Comparison of ENCODE assay signal across 8 mouse cellular contexts in the genomic region with DNA sequence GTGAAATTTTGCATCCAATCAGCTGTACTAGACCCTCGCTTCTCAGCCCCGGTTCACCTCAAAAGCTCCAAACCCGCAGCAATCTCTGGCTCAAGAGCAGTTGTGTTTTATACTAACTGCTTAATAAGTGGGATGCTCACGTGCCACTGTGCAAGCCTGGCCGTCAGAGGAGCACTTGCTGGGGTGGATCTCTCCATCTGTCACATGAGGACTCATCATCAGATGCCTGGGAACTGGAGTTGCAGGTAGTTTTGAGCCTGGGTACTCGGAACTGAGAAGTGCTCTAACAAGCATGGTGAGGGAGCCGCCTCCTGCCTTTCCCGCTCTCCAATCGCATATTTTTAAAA. TPM values are rescaled to one million over a fixed set of nuclear protein-coding genes. Genes with fewer than 3 reads are reported as not detected.
DNase-seq lines count a peak whose midpoint lies in the region; ATAC-seq and TF ChIP-seq lines count a peak whose summit lies in the region.

No protein-coding gene starts in this region.

- 13% methylated on average over 9 of the region's 9 CpGs for WGBS in lung, embryonic 15.5 days
- WGBS in hindbrain, postnatal 0 days: 16% methylated on average over 9 of the region's 9 CpGs
- 12% methylated on average over 9 of the region's 9 CpGs for WGBS in neural tube, embryonic 13.5 days

- H3K27me3 ChIP-seq in lung, embryonic 15.5 days: no peaks in the 10 kb centered on the region
- H3K27me3 ChIP-seq in hindbrain, postnatal 0 days (ENCODE audit: insufficient read depth, low read length): no peaks in the 10 kb centered on the region
- no peaks in the 10 kb centered on the region for H3K27me3 ChIP-seq in neural tube, embryonic 13.5 days

- H3K4me2 ChIP-seq in lung, embryonic 15.5 days: peak overlapping the region; percentile 40
- peak overlapping the region; percentile 39 for H3K4me2 ChIP-seq in hindbrain, postnatal 0 days (ENCODE audit: low read depth, low read length)
- H3K4me2 ChIP-seq in neural tube, embryonic 13.5 days: peak overlapping the region; percentile 36

- no peak overlapping the region for H3K4me3 ChIP-seq in lung, embryonic 15.5 days
- H3K4me3 ChIP-seq in hindbrain, postnatal 0 days (ENCODE audit: low read length): no peak overlapping the region
- no peak overlapping the region for H3K4me3 ChIP-seq in neural tube, embryonic 13.5 days

- peaks cover 25% of the 10 kb centered on the region for H3K4me1 ChIP-seq in lung, embryonic 15.5 days
- no peaks in the 10 kb centered on the region for H3K4me1 ChIP-seq in hindbrain, postnatal 0 days (ENCODE audit: insufficient read depth, low read length)
- peaks cover 14% of the 10 kb centered on the region for H3K4me1 ChIP-seq in neural tube, embryonic 13.5 days (replicated peaks)

- H3K36me3 ChIP-seq in lung, embryonic 15.5 days: no peaks in the 10 kb centered on the region
- H3K36me3 ChIP-seq in hindbrain, postnatal 0 days (ENCODE audit: insufficient read depth, low read length): no peaks in the 10 kb centered on the region
- no peaks in the 10 kb centered on the region for H3K36me3 ChIP-seq in neural tube, embryonic 13.5 days

- TF ChIP-seq CTCF in hindbrain, postnatal 0 days (IDR thresholded peaks at IDR 0.05; ENCODE audit: low read depth): no peak

- no peak overlapping the region for H3K9ac ChIP-seq in lung, embryonic 15.5 days
- no peak overlapping the region for H3K9ac ChIP-seq in hindbrain, postnatal 0 days (replicated peaks; ENCODE audit: low read length)
- no peak overlapping the region for H3K9ac ChIP-seq in neural tube, embryonic 13.5 days

- ATAC-seq in lung, embryonic 15.5 days (ENCODE audit: borderline replicate concordance, extremely low read depth, low FRiP score, low TSS enrichment): peak; percentile 25; the same call in 1 of the 2 replicates
- 0 out of 2 replicates have a peak, but pooled peaks have one; percentile 10 for ATAC-seq in hindbrain, postnatal 0 days
- peak; percentile 29; the same call in 1 of the 2 replicates for ATAC-seq in neural tube, embryonic 13.5 days (ENCODE audit: low read depth)

- no peak overlapping the region; the same call in 1 of the 2 replicates for H3K27ac ChIP-seq in lung, embryonic 15.5 days
- H3K27ac ChIP-seq in hindbrain, postnatal 0 days: no peak overlapping the region
- no peak overlapping the region for H3K27ac ChIP-seq in neural tube, embryonic 13.5 days (replicated peaks)

- no peaks in the 10 kb centered on the region for H3K9me3 ChIP-seq in lung, embryonic 15.5 days
- H3K9me3 ChIP-seq in hindbrain, postnatal 0 days (ENCODE audit: low read length): no peaks in the 10 kb centered on the region
- no peaks in the 10 kb centered on the region for H3K9me3 ChIP-seq in neural tube, embryonic 13.5 days

- DNase-seq in cerebellum, adult 9-10 months: peak; percentile 24
- DNase-seq in cerebellum, adult 8-10 months: no peak
- DNase-seq in lung, adult 18-20 months: no peak
- DNase-seq in hindbrain, postnatal 0 days (ENCODE audit: low spot score): peak; percentile 26
- DNase-seq in ovary, postnatal 36 days (ENCODE audit: low spot score): no peak
- DNase-seq in spleen, adult 18-20 months: no peak

RNA-seq across cellular contexts. Expression of gene Fam160b1, which starts 44.0 kb away (rescaled TPM):
- polyA plus RNA-seq in lung, embryonic 15.5 days (2015; fragmentation: Nextera tagmentation; extraction: Ambion mirVana): 14.0 and 15.0 TPM in 2 replicates
- 18.2 and 19.7 TPM in 2 replicates for total RNA-seq in hindbrain, postnatal 0 days (2014; rRNA removed)
- 10.9 and 11.2 TPM in 2 replicates for polyA plus RNA-seq in hindbrain, postnatal 0 days (2015; fragmentation: Nextera tagmentation; extraction: Ambion mirVana)
- polyA plus RNA-seq in neural tube, embryonic 13.5 days (2015; fragmentation: Nextera tagmentation; extraction: Ambion mirVana): 13.3 and 15.1 TPM in 2 replicates

RNA-seq across cellular contexts. Expression of gene Trub1, which starts 48.2 kb away (rescaled TPM):
- 23.7 and 24.3 TPM in 2 replicates for polyA plus RNA-seq in lung, embryonic 15.5 days (2015; fragmentation: Nextera tagmentation; extraction: Ambion mirVana)
- total RNA-seq in hindbrain, postnatal 0 days (2014; rRNA removed): 12.7 TPM in 2 replicates
- 13.8 and 14.0 TPM in 2 replicates for polyA plus RNA-seq in hindbrain, postnatal 0 days (2015; fragmentation: Nextera tagmentation; extraction: Ambion mirVana)
- 15.1 and 15.7 TPM in 2 replicates for polyA plus RNA-seq in neural tube, embryonic 13.5 days (2015; fragmentation: Nextera tagmentation; extraction: Ambion mirVana)

Comparison
In these comparisons a context has a peak if more than half of its experiments do, and no peak if none do; other contexts are left out.
1. DNase-seq: peak in cerebellum, adult 9-10 months (single experiment) and hindbrain, postnatal 0 days (single experiment); none in cerebellum, adult 8-10 months (single experiment), lung, adult 18-20 months (0 of 2), ovary, postnatal 36 days (single experiment) and spleen, adult 18-20 months (0 of 2).
2. Peak in every context shown above with its lines, with median percentiles within 50 percentile points of each other: ATAC-seq and H3K4me2 ChIP-seq.